9 mouse cellular contexts compared by ENCODE assay signal in genomic region chr7:96756104-96756742, GRCm38 (mm10).
DNase-seq lines count a peak whose midpoint lies in the region; ATAC-seq and TF ChIP-seq lines count a peak whose summit lies in the region.
"Had no signal": no experiment of that assay in that cellular context is flagged by ENCODE, and none has a peak within 500 bp of the region (broad histone marks: within the 10 kb centered on the region; RNA-seq: fewer than 3 reads in every experiment).

No protein-coding gene starts in this region.

- H3K4me3 ChIP-seq in lung, embryonic 14.5 days (ENCODE audit: low read depth, low read length) = no peak overlapping the region
- H3K4me3 ChIP-seq in embryonic facial prominence, embryonic 13.5 days = no peak overlapping the region
- no peak overlapping the region for H3K4me3 ChIP-seq in heart, embryonic 12.5 days
- H3K4me3 ChIP-seq in midbrain, embryonic 12.5 days = no peak overlapping the region
- H3K4me3 ChIP-seq in layer of hippocampus, adult 2 months = no peak overlapping the region
- H3K4me3 ChIP-seq: liver, embryonic 13.5 days had no signal

- no peaks in the 10 kb centered on the region for H3K27me3 ChIP-seq in lung, embryonic 14.5 days (ENCODE audit: insufficient read depth, low read length)
- no peaks in the 10 kb centered on the region for H3K27me3 ChIP-seq in embryonic facial prominence, embryonic 13.5 days
- H3K27me3 ChIP-seq in heart, embryonic 12.5 days (replicated peaks) = peaks cover 9% of the 10 kb centered on the region; the same call in 1 of the 2 replicates
- peaks cover 10% of the 10 kb centered on the region for H3K27me3 ChIP-seq in midbrain, embryonic 12.5 days
- H3K27me3 ChIP-seq: liver, embryonic 13.5 days had no signal

- peak; percentile 39 for DNase-seq in lung, embryonic 14.5 days
- DNase-seq in lung, postnatal 36 days = no peak
- no peak for DNase-seq in urinary bladder, postnatal 25 days (ENCODE audit: low spot score)
- DNase-seq in layer of hippocampus, adult 2 months (ENCODE audit: low spot score in 2 of 2) = no peak
- no peak for DNase-seq in thymus, postnatal 36 days
- DNase-seq: liver, embryonic 13.5 days had no signal

- H3K4me1 ChIP-seq in lung, embryonic 14.5 days (ENCODE audit: insufficient read depth) = peaks cover 16% of the 10 kb centered on the region
- H3K4me1 ChIP-seq in embryonic facial prominence, embryonic 13.5 days = peaks cover 50% of the 10 kb centered on the region
- peaks cover 21% of the 10 kb centered on the region for H3K4me1 ChIP-seq in heart, embryonic 12.5 days (replicated peaks)
- H3K4me1 ChIP-seq in midbrain, embryonic 12.5 days = peaks cover 42% of the 10 kb centered on the region
- H3K4me1 ChIP-seq: liver, embryonic 13.5 days had no signal

- no peak for TF ChIP-seq CTCF in lung, embryonic 14.5 days (IDR thresholded peaks at IDR 0.05; ENCODE audit: low read depth)
- no peak for TF ChIP-seq CTCF in layer of hippocampus, adult 2 months (conservative IDR thresholded peaks at IDR 0.05)

- no peaks in the 10 kb centered on the region for H3K36me3 ChIP-seq in lung, embryonic 14.5 days (ENCODE audit: insufficient read depth)
- H3K36me3 ChIP-seq in embryonic facial prominence, embryonic 13.5 days = peaks cover 7% of the 10 kb centered on the region
- no peaks in the 10 kb centered on the region for H3K36me3 ChIP-seq in heart, embryonic 12.5 days
- peaks cover 6% of the 10 kb centered on the region; the same call in 1 of the 2 replicates for H3K36me3 ChIP-seq in midbrain, embryonic 12.5 days
- H3K36me3 ChIP-seq: liver, embryonic 13.5 days had no signal

- 31% methylated on average over 10 of the region's 10 CpGs for WGBS in lung, embryonic 14.5 days
- 53% methylated on average over 10 of the region's 10 CpGs for WGBS in embryonic facial prominence, embryonic 13.5 days
- 39% methylated on average over 10 of the region's 10 CpGs for WGBS in heart, embryonic 12.5 days
- WGBS in midbrain, embryonic 12.5 days = 51% methylated on average over 10 of the region's 10 CpGs

- peak; percentile 10; the same call in 1 of the 2 replicates for ATAC-seq in lung, embryonic 14.5 days (ENCODE audit: insufficient read depth)
- no peak for ATAC-seq in embryonic facial prominence, embryonic 13.5 days (ENCODE audit: insufficient number of reproducible peaks, insufficient read depth, low FRiP score, low TSS enrichment, low read depth)
- peak; percentile 38; the same call in 1 of the 2 replicates for ATAC-seq in heart, embryonic 12.5 days (ENCODE audit: insufficient number of reproducible peaks, low FRiP score)
- ATAC-seq in midbrain, embryonic 12.5 days (ENCODE audit: low FRiP score, low read depth) = no peak

- H3K9me3 ChIP-seq in lung, embryonic 14.5 days (ENCODE audit: low read depth, low read length) = no peaks in the 10 kb centered on the region
- no peaks in the 10 kb centered on the region for H3K9me3 ChIP-seq in embryonic facial prominence, embryonic 13.5 days
- no peaks in the 10 kb centered on the region for H3K9me3 ChIP-seq in heart, embryonic 12.5 days (replicated peaks)
- H3K9me3 ChIP-seq in midbrain, embryonic 12.5 days = no peaks in the 10 kb centered on the region
- H3K9me3 ChIP-seq: liver, embryonic 13.5 days had no signal

- no peak overlapping the region for H3K9ac ChIP-seq in lung, embryonic 14.5 days
- H3K9ac ChIP-seq in embryonic facial prominence, embryonic 13.5 days = 0 out of 2 replicates have a peak overlapping the region, but pooled peaks have one; percentile 36
- no peak overlapping the region for H3K9ac ChIP-seq in heart, embryonic 12.5 days
- no peak overlapping the region for H3K9ac ChIP-seq in midbrain, embryonic 12.5 days (replicated peaks)
- H3K9ac ChIP-seq: liver, embryonic 13.5 days had no signal

- H3K4me2 ChIP-seq in lung, embryonic 14.5 days = no peak overlapping the region
- H3K4me2 ChIP-seq in embryonic facial prominence, embryonic 13.5 days = no peak overlapping the region
- no peak overlapping the region for H3K4me2 ChIP-seq in heart, embryonic 12.5 days
- H3K4me2 ChIP-seq in midbrain, embryonic 12.5 days (replicated peaks) = no peak overlapping the region
- H3K4me2 ChIP-seq: liver, embryonic 13.5 days had no signal

- H3K27ac ChIP-seq in lung, embryonic 14.5 days (ENCODE audit: low read depth) = peak overlapping the region; percentile 63; the same call in 1 of the 2 replicates
- H3K27ac ChIP-seq in embryonic facial prominence, embryonic 13.5 days = no peak overlapping the region; the same call in 1 of the 2 replicates
- H3K27ac ChIP-seq in heart, embryonic 12.5 days (ENCODE audit: poor library complexity, severe bottlenecking) = peak overlapping the region; percentile 58
- peak overlapping the region; percentile 43; the same call in 1 of the 2 replicates for H3K27ac ChIP-seq in midbrain, embryonic 12.5 days (replicated peaks)
- H3K27ac ChIP-seq in layer of hippocampus, adult 2 months = no peak overlapping the region
- H3K27ac ChIP-seq: liver, embryonic 13.5 days had no signal

Comparison
In these comparisons a context has a peak if more than half of its experiments do, and no peak if none do; other contexts are left out.
1. ATAC-seq: peak in lung, embryonic 14.5 days (single experiment) and heart, embryonic 12.5 days (single experiment); none in embryonic facial prominence, embryonic 13.5 days (single experiment) and midbrain, embryonic 12.5 days (single experiment).
2. H3K27ac ChIP-seq: peak in lung, embryonic 14.5 days (single experiment), heart, embryonic 12.5 days (single experiment) and midbrain, embryonic 12.5 days (single experiment); none in embryonic facial prominence, embryonic 13.5 days (single experiment) and layer of hippocampus, adult 2 months (single experiment).